Mouse (Mus musculus): ENCODE data around the gene Napsa. TPM values are rescaled to one million over a fixed set of nuclear protein-coding genes. Genes with fewer than 3 reads are reported as not detected.

Gene Napsa
- polyA plus RNA-seq, 1 experiment from 2014 or later = 1.0 TPM

- no peak overlapping the region for H3K27ac ChIP-seq
- no peak for ATAC-seq (ENCODE audit: low FRiP score, low read depth)
- H3K4me1 ChIP-seq = peaks cover 13% of the 10 kb centered on the region
- H3K9me3 ChIP-seq = 0 out of 2 replicates have a peak, but pooled peaks cover 4% of the 10 kb centered on the region
- H3K27me3 ChIP-seq = peaks cover 65% of the 10 kb centered on the region
- H3K36me3 ChIP-seq = no peaks in the 10 kb centered on the region
- no peak overlapping the region for H3K9ac ChIP-seq
- 85% methylated on average over 1 of the region's 1 CpGs for WGBS
- H3K4me2 ChIP-seq (replicated peaks) = no peak overlapping the region
- H3K4me3 ChIP-seq = no peak overlapping the region
These were observed 11.0 kb downstream of the Napsa start for GRCm38 (mm10) chr7:44583146-44583545.

- no peaks in the 10 kb centered on the region for H3K36me3 ChIP-seq
These were observed 12.2 kb downstream of the Napsa start for GRCm38 (mm10) chr7:44584265-44584804.

GRCm38 (mm10) chr7:44584921-44585320 is 12.7 kb downstream of the Napsa start:
- Histone ChIP-seq H3K27ac (no peak overlapping the region), H3K9me3 (no peaks in the 10 kb centered on the region), H3K27me3 (peaks cover 82% of the 10 kb centered on the region), H3K9ac (no peak overlapping the region), H3K4me1 (peaks cover 30% of the 10 kb centered on the region), H3K36me3 (no peaks in the 10 kb centered on the region), H3K4me2 (replicated peaks) (no peak overlapping the region), H3K4me3 (no peak overlapping the region)
- 88% methylated on average over 6 of the region's 6 CpGs for WGBS
- ATAC-seq (ENCODE audit: low FRiP score, low read depth) = no peak

More at GRCm38 (mm10) chr7:44584265-44584804, 12.2 kb downstream of the Napsa start:
- H3K4me3 ChIP-seq = no peak overlapping the region
- no peaks in the 10 kb centered on the region for H3K9me3 ChIP-seq
- peaks cover 24% of the 10 kb centered on the region for H3K4me1 ChIP-seq
- WGBS = 78% methylated on average over 4 of the region's 4 CpGs
- no peak overlapping the region for H3K9ac ChIP-seq
- peaks cover 76% of the 10 kb centered on the region for H3K27me3 ChIP-seq
- no peak for ATAC-seq (ENCODE audit: low FRiP score, low read depth)
- no peak overlapping the region for H3K4me2 ChIP-seq (replicated peaks)
- no peak overlapping the region for H3K27ac ChIP-seq

- H3K36me3 ChIP-seq = no peaks in the 10 kb centered on the region
- H3K9ac ChIP-seq = no peak overlapping the region
- 88% methylated on average over 6 of the region's 6 CpGs for WGBS
- H3K4me1 ChIP-seq = peaks cover 32% of the 10 kb centered on the region
- no peaks in the 10 kb centered on the region for H3K9me3 ChIP-seq
- H3K4me2 ChIP-seq (replicated peaks) = no peak overlapping the region
- H3K27ac ChIP-seq = no peak overlapping the region
- H3K4me3 ChIP-seq = no peak overlapping the region
- ATAC-seq (ENCODE audit: low FRiP score, low read depth) = no peak
- peaks cover 88% of the 10 kb centered on the region for H3K27me3 ChIP-seq
These were observed 13.4 kb downstream of the Napsa start for GRCm38 (mm10) chr7:44585606-44586005.

- Histone ChIP-seq H3K9ac (no peak overlapping the region), H3K27ac (no peak overlapping the region), H3K4me2 (replicated peaks) (peak overlapping the region; percentile 97), H3K4me1 (peaks cover 40% of the 10 kb centered on the region), H3K36me3 (no peaks in the 10 kb centered on the region), H3K4me3 (peak overlapping the region; percentile 28), H3K27me3 (peaks cover 89% of the 10 kb centered on the region), H3K9me3 (no peaks in the 10 kb centered on the region)
- ATAC-seq (ENCODE audit: low FRiP score, low read depth) = no peak
- WGBS = 9% methylated on average over 19 of the region's 19 CpGs
These were observed 14.3 kb downstream of the Napsa start for GRCm38 (mm10) chr7:44586518-44586917.

- Histone ChIP-seq H3K4me1 (peaks cover 44% of the 10 kb centered on the region), H3K4me2 (replicated peaks) (peak overlapping the region; percentile 97), H3K36me3 (no peaks in the 10 kb centered on the region), H3K9me3 (no peaks in the 10 kb centered on the region), H3K27ac (no peak overlapping the region), H3K4me3 (peak overlapping the region; percentile 28), H3K9ac (peak overlapping the region; percentile 25; the same call in 1 of the 2 replicates), H3K27me3 (peaks cover 90% of the 10 kb centered on the region)
- WGBS = 0% methylated on average over 18 of the region's 18 CpGs
- no peak for ATAC-seq (ENCODE audit: low FRiP score, low read depth)
These were observed 14.8 kb downstream of the Napsa start for GRCm38 (mm10) chr7:44586930-44587329.

GRCm38 (mm10) chr7:44587676-44588075 is 15.5 kb downstream of the Napsa start:
- Histone ChIP-seq H3K27ac (no peak overlapping the region), H3K4me1 (peaks cover 45% of the 10 kb centered on the region)
- 40% methylated on average over 6 of the region's 6 CpGs for WGBS

GRCm38 (mm10) chr7:44588338-44588737 is 16.2 kb downstream of the Napsa start:
- Histone ChIP-seq H3K27ac (no peak overlapping the region), H3K4me1 (peaks cover 49% of the 10 kb centered on the region), H3K27me3 (peaks cover 92% of the 10 kb centered on the region), H3K4me3 (peak overlapping the region; percentile 60), H3K9ac (peak overlapping the region; percentile 45), H3K4me2 (replicated peaks) (peak overlapping the region; percentile 97), H3K36me3 (no peaks in the 10 kb centered on the region), H3K9me3 (no peaks in the 10 kb centered on the region)
- ATAC-seq (ENCODE audit: low FRiP score, low read depth) = no peak
- 7% methylated on average over 12 of the region's 12 CpGs for WGBS

More at GRCm38 (mm10) chr7:44587676-44588075, 15.5 kb downstream of the Napsa start:
- ATAC-seq (ENCODE audit: low FRiP score, low read depth) = no peak
- Histone ChIP-seq H3K4me3 (peak overlapping the region; percentile 28; the same call in 1 of the 2 replicates), H3K4me2 (replicated peaks) (peak overlapping the region; percentile 97), H3K9me3 (no peaks in the 10 kb centered on the region), H3K27me3 (peaks cover 90% of the 10 kb centered on the region), H3K9ac (no peak overlapping the region), H3K36me3 (no peaks in the 10 kb centered on the region)

- Histone ChIP-seq H3K36me3 (no peaks in the 10 kb centered on the region), H3K4me3 (peak overlapping the region; percentile 60), H3K4me1 (peaks cover 53% of the 10 kb centered on the region), H3K9me3 (no peaks in the 10 kb centered on the region), H3K27me3 (peaks cover 97% of the 10 kb centered on the region), H3K9ac (peak overlapping the region; percentile 45; the same call in 1 of the 2 replicates), H3K4me2 (replicated peaks) (peak overlapping the region; percentile 97), H3K27ac (no peak overlapping the region)
- WGBS = 1% methylated on average over 21 of the region's 33 CpGs
- peak; percentile 62 for ATAC-seq (ENCODE audit: low FRiP score, low read depth)
These were observed 17.0 kb downstream of the Napsa start for GRCm38 (mm10) chr7:44589149-44589548.

GRCm38 (mm10) chr7:44589946-44590345 is 17.8 kb downstream of the Napsa start:
- no peak for ATAC-seq (ENCODE audit: low FRiP score, low read depth)
- Histone ChIP-seq H3K4me3 (peak overlapping the region; percentile 60), H3K9ac (no peak overlapping the region), H3K27ac (no peak overlapping the region), H3K9me3 (no peaks in the 10 kb centered on the region), H3K36me3 (no peaks in the 10 kb centered on the region), H3K4me2 (replicated peaks) (peak overlapping the region; percentile 97), H3K4me1 (peaks cover 53% of the 10 kb centered on the region), H3K27me3 (peaks cover 92% of the 10 kb centered on the region)
- WGBS = 3% methylated on average over 13 of the region's 13 CpGs

- H3K9ac ChIP-seq = peak within 1 kb of the TSS; percentile 62
- under 1% methylated on average over 77 of the region's 80 CpGs for WGBS
- peak within 1 kb of the TSS; percentile 97 for H3K4me2 ChIP-seq (replicated peaks)
- H3K27me3 ChIP-seq = peaks cover 87% of the 10 kb centered on the region
- no peaks in the 10 kb centered on the region for H3K9me3 ChIP-seq
- no peaks in the 10 kb centered on the region for H3K36me3 ChIP-seq
- peak; percentile 94 for ATAC-seq (ENCODE audit: low FRiP score, low read depth)
- no peak within 1 kb of the TSS for H3K27ac ChIP-seq
- H3K4me3 ChIP-seq = peak within 1 kb of the TSS; percentile 60
- peaks cover 53% of the 10 kb centered on the region for H3K4me1 ChIP-seq
These were observed 18.5 kb downstream of the Napsa start, which contains the start of gene Kcnc3 for GRCm38 (mm10) chr7:44590402-44591347. TSS of gene Kcnc3 (plus strand) at chr7:44590664.

Data from limb, embryonic 13.5 days (tissue).